Mouse (Mus musculus) layer of hippocampus, adult 2 months (tissue): Measurements from ENCODE around the gene Tcf7l2. TPM values are rescaled to one million over a fixed set of nuclear protein-coding genes. Genes with fewer than 3 reads are reported as not detected.

Experiments
- DNase-seq, 2 experiments: peaks; one replicate each; pipeline ENCODE4 v3.0.0; 2022; ENCODE audit warnings: low spot score in 2 of 2
- H3K27ac ChIP-seq: fragments of 200-600 bp; 2 replicates; pipeline ENCODE4 v1.8.1; 2022
- H3K4me3 ChIP-seq: fragments of 200-600 bp; 2 replicates; pipeline ENCODE4 v1.8.1; 2022; ENCODE audit warnings: mild to moderate bottlenecking
- CTCF ChIP-seq: fragments of 200-600 bp; conservative IDR thresholded peaks from 2 replicates; pipeline ENCODE4 v1.8.1; 2022; ENCODE audit warnings: antibody characterized with exemption, mild to moderate bottlenecking, moderate library complexity
- total RNA-seq, 2 experiments: library from RNA; stranded (reverse); gene quantifications; 2 replicates each; pipeline ENCODE4 v1.2.3; 2021

Tcf7l2 gene
- total RNA-seq, 2 experiments from 2014 or later: 9.9 to 11.3 TPM

- TF ChIP-seq CTCF: no peak
- peak overlapping the region; percentile 63 for H3K4me3 ChIP-seq
- H3K27ac ChIP-seq: peak overlapping the region; percentile 87
- DNase-seq: no peak
Measured at GRCm38 (mm10) chr19:55742386-55743000, 873 bp downstream of the Tcf7l2 start.

- TF ChIP-seq CTCF: no peak
- H3K4me3 ChIP-seq: peak overlapping the region; percentile 63
- peak overlapping the region; percentile 87 for H3K27ac ChIP-seq
- DNase-seq: no peak
Measured at GRCm38 (mm10) chr19:55743001-55743556, 1.5 kb downstream of the Tcf7l2 start.

GRCm38 (mm10) chr19:55743557-55744441, 2.2 kb downstream of the Tcf7l2 start:
- DNase-seq: peak in 1 of 2 experiments; percentile 22
- TF ChIP-seq CTCF: no peak
- peak overlapping the region; percentile 87 for H3K27ac ChIP-seq
- peak overlapping the region; percentile 63 for H3K4me3 ChIP-seq

- DNase-seq: no peak
Measured at GRCm38 (mm10) chr19:55744576-55745191, 3.1 kb downstream of the Tcf7l2 start.

GRCm38 (mm10) chr19:55745192-55745578, 3.6 kb downstream of the Tcf7l2 start:
- H3K27ac ChIP-seq: no peak overlapping the region
- DNase-seq: no peak
- TF ChIP-seq CTCF: no peak
- H3K4me3 ChIP-seq: no peak overlapping the region; the same call in 1 of the 2 replicates

More at GRCm38 (mm10) chr19:55744576-55745191, 3.1 kb downstream of the Tcf7l2 start:
- peak overlapping the region; percentile 87; the same call in 1 of the 2 replicates for H3K27ac ChIP-seq
- peak overlapping the region; percentile 63; the same call in 1 of the 2 replicates for H3K4me3 ChIP-seq
- TF ChIP-seq CTCF: no peak

GRCm38 (mm10) chr19:55746241-55746640, 4.6 kb downstream of the Tcf7l2 start:
- Histone ChIP-seq H3K4me3 (no peak overlapping the region), H3K27ac (no peak overlapping the region)
- DNase-seq: no peak
- no peak for TF ChIP-seq CTCF

- no peak for TF ChIP-seq CTCF
- DNase-seq: no peak
- no peak overlapping the region for H3K27ac ChIP-seq
- no peak overlapping the region for H3K4me3 ChIP-seq
Measured at GRCm38 (mm10) chr19:55747237-55747925, 5.8 kb downstream of the Tcf7l2 start.

- Histone ChIP-seq H3K4me3 (no peak overlapping the region), H3K27ac (no peak overlapping the region)
- DNase-seq: no peak
- no peak for TF ChIP-seq CTCF
Measured at GRCm38 (mm10) chr19:55747926-55748291, 6.3 kb downstream of the Tcf7l2 start.

GRCm38 (mm10) chr19:55748801-55749200, 7.2 kb downstream of the Tcf7l2 start:
- H3K4me3 ChIP-seq: no peak overlapping the region
- no peak for DNase-seq
- H3K27ac ChIP-seq: no peak overlapping the region
- no peak for TF ChIP-seq CTCF

- DNase-seq: no peak
- Histone ChIP-seq H3K27ac (no peak overlapping the region), H3K4me3 (no peak overlapping the region)
- no peak for TF ChIP-seq CTCF
Measured at GRCm38 (mm10) chr19:55749532-55749931, 7.9 kb downstream of the Tcf7l2 start.

- Histone ChIP-seq H3K27ac (no peak overlapping the region), H3K4me3 (no peak overlapping the region)
- TF ChIP-seq CTCF: no peak
- DNase-seq: no peak
Measured at GRCm38 (mm10) chr19:55750048-55750447, 8.4 kb downstream of the Tcf7l2 start.

- Histone ChIP-seq H3K27ac (no peak overlapping the region), H3K4me3 (no peak overlapping the region)
- no peak for TF ChIP-seq CTCF
- DNase-seq: no peak
Measured at GRCm38 (mm10) chr19:55750465-55750864, 8.8 kb downstream of the Tcf7l2 start.

- TF ChIP-seq CTCF: no peak
- no peak overlapping the region for H3K4me3 ChIP-seq
- no peak overlapping the region for H3K27ac ChIP-seq
- no peak for DNase-seq
Measured at GRCm38 (mm10) chr19:55752861-55753260, 11.2 kb downstream of the Tcf7l2 start.
